Mouse (Mus musculus): Measurements from ENCODE around the gene Clasp1. TPM values are rescaled to one million over a fixed set of nuclear protein-coding genes. Genes with fewer than 3 reads are reported as not detected.
A peak's percentile ranks its signal among the peaks of the same experiment; 100 is the strongest.

Clasp1 gene
- polyA plus RNA-seq, 1 experiment from 2014 or later, result 117 TPM

DNA sequence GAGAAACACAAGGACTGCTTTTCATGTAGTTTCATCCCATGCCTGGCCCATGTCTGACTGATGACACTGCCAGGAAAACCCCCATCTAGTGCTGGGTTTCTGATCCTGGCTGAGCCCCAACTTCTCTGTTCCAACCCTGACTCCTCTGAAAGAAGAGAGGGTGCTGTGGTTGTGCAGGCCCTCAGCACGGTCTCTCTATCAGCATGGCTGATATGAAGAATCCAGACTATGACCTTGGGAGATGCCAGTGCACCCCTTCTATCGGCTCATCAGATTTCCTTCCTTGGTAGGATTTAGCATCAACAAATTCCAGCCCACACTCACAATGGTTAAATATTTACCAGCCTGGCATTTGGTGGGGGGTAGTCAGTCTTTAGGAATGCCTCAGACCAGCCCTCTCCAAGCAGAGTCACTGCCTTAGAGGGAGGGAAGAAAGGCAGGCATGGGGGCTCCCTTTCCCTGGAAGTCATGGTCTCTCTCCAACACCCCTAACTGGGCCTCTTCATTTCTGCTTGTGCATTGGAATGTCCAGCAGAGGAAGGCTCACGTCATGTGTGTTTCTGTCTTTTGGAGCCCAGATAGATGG, 272.1 kb downstream of the Clasp1 start:
- H3K4me3 ChIP-seq (ENCODE audit: control insufficient read depth in 1 of 2, insufficient read depth in 1 of 2, low read depth in 1 of 2, low read length in 2 of 2), result no peak overlapping the region
- H3K27ac ChIP-seq (replicated peaks in 1 of 2; ENCODE audit: control insufficient read depth in 1 of 2, insufficient read depth in 1 of 2, low read depth in 2 of 2, low read length in 2 of 2), result peak overlapping the region; percentile 16 to 53; a peak in 2 of 4 replicates
- H3K27me3 ChIP-seq (ENCODE audit: control insufficient read depth, insufficient read depth, low read length), result no peaks in the 10 kb centered on the region
- peaks cover 27% of the 10 kb centered on the region in 2 experiments for H3K4me1 ChIP-seq (ENCODE audit: control insufficient read depth in 2 of 2, insufficient read depth in 2 of 2, low read length in 2 of 2)
- H3K4me2 ChIP-seq (ENCODE audit: low read length), result no peak overlapping the region
- no peak for ATAC-seq (ENCODE audit: insufficient number of reproducible peaks, insufficient read depth, low FRiP score, low read depth)
- H3K9ac ChIP-seq (ENCODE audit: low read length), result no peak overlapping the region
- H3K9me3 ChIP-seq (ENCODE audit: control insufficient read depth, low read length), result no peaks in the 10 kb centered on the region
- no peaks in the 10 kb centered on the region for H3K36me3 ChIP-seq (ENCODE audit: control insufficient read depth, insufficient read depth, low read length)
- 16% methylated on average over 3 of the region's 3 CpGs for WGBS

Other genes with a start within 250 kb of the Clasp1 start
- 0.12 TPM in 1 of 2 replicates, not detected in the other for gene Gm29106, start 212.5 kb upstream of the Clasp1 start, polyA plus RNA-seq (2014; fragmentation: Nextera tagmentation; extraction: Ambion mirVana)
- 205 and 206 TPM in 2 replicates for gene Tsn, start 77.3 kb upstream of the Clasp1 start, polyA plus RNA-seq (2014; fragmentation: Nextera tagmentation; extraction: Ambion mirVana)
- gene Nifk, start 67.2 kb upstream of the Clasp1 start, polyA plus RNA-seq (2014; fragmentation: Nextera tagmentation; extraction: Ambion mirVana), result 42.6 and 44.0 TPM in 2 replicates
- 1.3 and 2.6 TPM in 2 replicates for gene Tfcp2l1, start 238.9 kb downstream of the Clasp1 start, polyA plus RNA-seq (2014; fragmentation: Nextera tagmentation; extraction: Ambion mirVana)